Mouse (Mus musculus) Muller cell, postnatal 12 days (primary cell): ENCODE data around the gene Lamtor1.

Source experiments
- DNase-seq: peaks from one replicate; pipeline ENCODE4 v3.0.0-alpha.2; 2015; ENCODE audit errors: inconsistent ontology term

Gene Lamtor1

GRCm38 (mm10) chr7:101905561-101906286, at the start of gene Lamtor1:
Gene Lamtor1 (plus strand): TSS chr7:101905904.
- DNase-seq, result peak; percentile 99

- DNase-seq, result no peak
Measured at GRCm38 (mm10) chr7:101857094-101857493, 48.6 kb upstream of the Lamtor1 start, which contains the start of gene Folr2. Gene Folr2 (minus strand): TSS chr7:101857194.

- no peak for DNase-seq
Measured at GRCm38 (mm10) chr7:101858362-101858761, 47.3 kb upstream of the Lamtor1 start.

- no peak for DNase-seq
Measured at GRCm38 (mm10) chr7:101860978-101861377, 44.7 kb upstream of the Lamtor1 start.

- no peak for DNase-seq
Measured at GRCm38 (mm10) chr7:101862291-101862690, 43.4 kb upstream of the Lamtor1 start.

GRCm38 (mm10) chr7:101863415-101863814, 42.3 kb upstream of the Lamtor1 start, which contains the start of gene Anapc15:
Gene Anapc15 (plus strand): TSS chr7:101863715.
- DNase-seq, result no peak

GRCm38 (mm10) chr7:101866491-101867265, 39.0 kb upstream of the Lamtor1 start:
- peak; percentile 14 for DNase-seq

- DNase-seq, result no peak
Measured at GRCm38 (mm10) chr7:101867482-101867881, 38.2 kb upstream of the Lamtor1 start.

- peak; percentile 58 for DNase-seq
Measured at GRCm38 (mm10) chr7:101868241-101869162, 37.2 kb upstream of the Lamtor1 start.

GRCm38 (mm10) chr7:101869163-101869500, 36.6 kb upstream of the Lamtor1 start:
- peak; percentile 18 for DNase-seq

- DNase-seq, result no peak
Measured at GRCm38 (mm10) chr7:101870629-101871028, 35.1 kb upstream of the Lamtor1 start, which contains the start of gene Folr1. Gene Folr1 (minus strand): TSS chr7:101870788.

- DNase-seq, result no peak
Measured at GRCm38 (mm10) chr7:101871296-101871695, 34.4 kb upstream of the Lamtor1 start.

- no peak for DNase-seq
Measured at GRCm38 (mm10) chr7:101875978-101876377, 29.7 kb upstream of the Lamtor1 start.

GRCm38 (mm10) chr7:101880855-101881254, 24.8 kb upstream of the Lamtor1 start:
- no peak for DNase-seq

- no peak for DNase-seq
Measured at GRCm38 (mm10) chr7:101882413-101883154, 23.1 kb upstream of the Lamtor1 start.

- DNase-seq, result no peak
Measured at GRCm38 (mm10) chr7:101884160-101884559, 21.5 kb upstream of the Lamtor1 start.

GRCm38 (mm10) chr7:101886274-101886673, 19.4 kb upstream of the Lamtor1 start:
- DNase-seq, result no peak

GRCm38 (mm10) chr7:101888460-101888859, 17.2 kb upstream of the Lamtor1 start:
- DNase-seq, result no peak

GRCm38 (mm10) chr7:101895695-101896094, 10.0 kb upstream of the Lamtor1 start:
- no peak for DNase-seq

GRCm38 (mm10) chr7:101896104-101897066, 9.3 kb upstream of the Lamtor1 start:
- DNase-seq, result peak; percentile 99
